Mouse (Mus musculus): Measurements from ENCODE around the gene Hdac1. TPM values are rescaled to one million over a fixed set of nuclear protein-coding genes. Genes with fewer than 3 reads are reported as not detected.

Hdac1 gene
- total and polyA plus RNA-seq, 2 experiments from 2014 or later = 25.8 to 73.6 TPM

GRCm38 (mm10) chr4:129508237-129508515 lies 34.3 kb downstream of the Hdac1 start:
- Histone ChIP-seq H3K4me1 (ENCODE audit: control insufficient read depth, insufficient read depth) (peaks cover 29% of the 10 kb centered on the region), H3K4me3 (ENCODE audit: low read depth, low read length) (no peak overlapping the region), H3K27ac (ENCODE audit: low read depth) (peak overlapping the region; percentile 31), H3K4me2 (ENCODE audit: low read depth, low read length) (no peak overlapping the region), H3K9me3 (replicated peaks; ENCODE audit: control insufficient read depth, low read length) (no peaks in the 10 kb centered on the region), H3K36me3 (replicated peaks; ENCODE audit: control insufficient read depth, insufficient read depth, low read length) (no peaks in the 10 kb centered on the region), H3K9ac (replicated peaks; ENCODE audit: low read depth, low read length) (no peak overlapping the region), H3K27me3 (ENCODE audit: control insufficient read depth, insufficient read depth, low read length) (no peaks in the 10 kb centered on the region)
- peak; percentile 75 for ATAC-seq (ENCODE audit: insufficient read depth, low read depth)
- TF ChIP-seq EP300 (IDR thresholded peaks at IDR 0.05; ENCODE audit: low read depth) (no peak; the same call in 1 of the 2 replicates), CTCF (IDR thresholded peaks at IDR 0.05; ENCODE audit: low read depth) (no peak)
- 24% methylated on average over 3 of the region's 3 CpGs for WGBS
- DNase-seq (ENCODE audit: low spot score) = no peak

GRCm38 (mm10) chr4:129507434-129508236 lies 34.9 kb downstream of the Hdac1 start:
- Histone ChIP-seq H3K4me3 (ENCODE audit: low read depth, low read length) (no peak overlapping the region), H3K27ac (ENCODE audit: low read depth) (peak overlapping the region; percentile 31), H3K4me1 (ENCODE audit: control insufficient read depth, insufficient read depth) (peaks cover 34% of the 10 kb centered on the region), H3K4me2 (ENCODE audit: low read depth, low read length) (no peak overlapping the region), H3K27me3 (ENCODE audit: control insufficient read depth, insufficient read depth, low read length) (no peaks in the 10 kb centered on the region), H3K9me3 (replicated peaks; ENCODE audit: control insufficient read depth, low read length) (no peaks in the 10 kb centered on the region), H3K36me3 (replicated peaks; ENCODE audit: control insufficient read depth, insufficient read depth, low read length) (no peaks in the 10 kb centered on the region), H3K9ac (replicated peaks; ENCODE audit: low read depth, low read length) (no peak overlapping the region)
- DNase-seq (ENCODE audit: low spot score) = no peak
- 49% methylated on average over 9 of the region's 10 CpGs for WGBS
- no peak; the same call in 1 of the 2 replicates for ATAC-seq (ENCODE audit: insufficient read depth, low read depth)
- no peak for TF ChIP-seq CTCF (IDR thresholded peaks at IDR 0.05; ENCODE audit: low read depth)
- TF ChIP-seq EP300 (IDR thresholded peaks at IDR 0.05; ENCODE audit: low read depth) = no peak

GRCm38 (mm10) chr4:129505511-129505910 lies 37.0 kb downstream of the Hdac1 start:
- H3K27me3 ChIP-seq (ENCODE audit: control insufficient read depth, insufficient read depth, low read length) = no peaks in the 10 kb centered on the region
- DNase-seq (ENCODE audit: low spot score) (no peak), ATAC-seq (ENCODE audit: insufficient read depth, low read depth) (no peak)
- peaks cover 49% of the 10 kb centered on the region for H3K4me1 ChIP-seq (ENCODE audit: control insufficient read depth, insufficient read depth)
- H3K27ac ChIP-seq (ENCODE audit: low read depth) = no peak overlapping the region
- H3K4me3 ChIP-seq (ENCODE audit: low read depth, low read length) = no peak overlapping the region
- TF ChIP-seq CTCF (IDR thresholded peaks at IDR 0.05; ENCODE audit: low read depth) = no peak
- no peak for TF ChIP-seq EP300 (IDR thresholded peaks at IDR 0.05; ENCODE audit: low read depth)
- 88% methylated on average over 3 of the region's 3 CpGs for WGBS
- no peaks in the 10 kb centered on the region for H3K9me3 ChIP-seq (replicated peaks; ENCODE audit: control insufficient read depth, low read length)
- H3K4me2 ChIP-seq (ENCODE audit: low read depth, low read length) = no peak overlapping the region
- no peak overlapping the region for H3K9ac ChIP-seq (replicated peaks; ENCODE audit: low read depth, low read length)
- no peaks in the 10 kb centered on the region for H3K36me3 ChIP-seq (replicated peaks; ENCODE audit: control insufficient read depth, insufficient read depth, low read length)

- no peaks in the 10 kb centered on the region for H3K36me3 ChIP-seq (replicated peaks; ENCODE audit: control insufficient read depth, insufficient read depth, low read length)
- ATAC-seq (ENCODE audit: insufficient read depth, low read depth) (no peak), DNase-seq (ENCODE audit: low spot score) (no peak)
- no peak overlapping the region for H3K4me2 ChIP-seq (ENCODE audit: low read depth, low read length)
- TF ChIP-seq CTCF (IDR thresholded peaks at IDR 0.05; ENCODE audit: low read depth) (no peak), EP300 (IDR thresholded peaks at IDR 0.05; ENCODE audit: low read depth) (no peak)
- no peak overlapping the region for H3K9ac ChIP-seq (replicated peaks; ENCODE audit: low read depth, low read length)
- 50% methylated on average over 11 of the region's 11 CpGs for WGBS
- H3K9me3 ChIP-seq (replicated peaks; ENCODE audit: control insufficient read depth, low read length) = no peaks in the 10 kb centered on the region
- H3K4me3 ChIP-seq (ENCODE audit: low read depth, low read length) = no peak overlapping the region
- no peaks in the 10 kb centered on the region for H3K27me3 ChIP-seq (ENCODE audit: control insufficient read depth, insufficient read depth, low read length)
- H3K27ac ChIP-seq (ENCODE audit: low read depth) = no peak overlapping the region
- peaks cover 42% of the 10 kb centered on the region for H3K4me1 ChIP-seq (ENCODE audit: control insufficient read depth, insufficient read depth)
Observed at GRCm38 (mm10) chr4:129502901-129503444, 39.5 kb downstream of the Hdac1 start.

GRCm38 (mm10) chr4:129502327-129502888 lies 40.1 kb downstream of the Hdac1 start:
- Histone ChIP-seq H3K9me3 (replicated peaks; ENCODE audit: control insufficient read depth, low read length) (no peaks in the 10 kb centered on the region), H3K4me3 (ENCODE audit: low read depth, low read length) (no peak overlapping the region), H3K9ac (replicated peaks; ENCODE audit: low read depth, low read length) (no peak overlapping the region), H3K27ac (ENCODE audit: low read depth) (peak overlapping the region; percentile 21; the same call in 1 of the 2 replicates), H3K4me2 (ENCODE audit: low read depth, low read length) (no peak overlapping the region), H3K36me3 (replicated peaks; ENCODE audit: control insufficient read depth, insufficient read depth, low read length) (no peaks in the 10 kb centered on the region), H3K27me3 (ENCODE audit: control insufficient read depth, insufficient read depth, low read length) (no peaks in the 10 kb centered on the region), H3K4me1 (ENCODE audit: control insufficient read depth, insufficient read depth) (peaks cover 37% of the 10 kb centered on the region)
- ATAC-seq (ENCODE audit: insufficient read depth, low read depth) = no peak
- 40% methylated on average over 9 of the region's 9 CpGs for WGBS
- DNase-seq (ENCODE audit: low spot score) = no peak
- no peak for TF ChIP-seq CTCF (IDR thresholded peaks at IDR 0.05; ENCODE audit: low read depth)
- TF ChIP-seq EP300 (IDR thresholded peaks at IDR 0.05; ENCODE audit: low read depth) = no peak
